Mouse (Mus musculus) neural tube, embryonic 12.5 days (tissue): ENCODE data around the gene Anapc5. TPM values are rescaled to one million over a fixed set of nuclear protein-coding genes. Genes with fewer than 3 reads are reported as not detected.
A peak's percentile ranks its signal among the peaks of the same experiment; 100 is the strongest.

Experiments
- ATAC-seq: fragments of 200-750 bp; cut with Nextera tagmentation; 2 replicates; pipeline ENCODE4 v1.8.0; 2017; ENCODE audit warnings: low read depth, mild to moderate bottlenecking, moderate TSS enrichment, moderate library complexity; ENCODE audit not compliant: low FRiP score
- H3K27ac ChIP-seq: fragments of 300-500 bp; sonication (generic); 2 replicates; pipeline ENCODE4 v1.5.1; 2016
- H3K27me3 ChIP-seq: fragments of 300-500 bp; sonication (generic); replicated peaks from 2 replicates; pipeline ENCODE4 v1.6.1; 2016; ENCODE audit warnings: mild to moderate bottlenecking
- H3K36me3 ChIP-seq: fragments of 300-500 bp; sonication (generic); 2 replicates; pipeline ENCODE4 v1.6.1; 2016; ENCODE audit warnings: mild to moderate bottlenecking
- H3K4me1 ChIP-seq: fragments of 300-500 bp; sonication (generic); 2 replicates; pipeline ENCODE4 v1.6.1; 2016
- H3K4me2 ChIP-seq: fragments of 300-500 bp; sonication (generic); replicated peaks from 2 replicates; pipeline ENCODE4 v1.6.1; 2016; ENCODE audit warnings: mild to moderate bottlenecking
- H3K4me3 ChIP-seq: fragments of 300-500 bp; sonication (generic); 2 replicates; pipeline ENCODE4 v1.5.1; 2016
- H3K9ac ChIP-seq: fragments of 300-500 bp; sonication (generic); 2 replicates; pipeline ENCODE4 v1.6.1; 2016; ENCODE audit warnings: mild to moderate bottlenecking
- H3K9me3 ChIP-seq: fragments of 300-500 bp; sonication (generic); 2 replicates; pipeline ENCODE4 v1.6.1; 2016; ENCODE audit warnings: mild to moderate bottlenecking
- WGBS: fragments of 180-500 bp; shearing (Covaris S2); methylation state at CpG from one replicate; pipeline ENCODE4 v1.1.7; 2016; 5-methylcytosine and 5-hydroxymethylcytosine counted together
- polyA plus RNA-seq: library from polyadenylated mRNA; unstranded; fragments of >200 nt; fragmentation: Nextera tagmentation; extraction: Ambion mirVana; gene quantifications from 2 replicates; pipeline ENCODE4 v1.2.1, GENCODE M21; 2016

Anapc5 gene
- polyA plus RNA-seq, 1 experiment from 2014 or later, result 512 TPM

- Histone ChIP-seq H3K27ac (no peak overlapping the region), H3K9me3 (no peaks in the 10 kb centered on the region), H3K36me3 (peaks cover 91% of the 10 kb centered on the region), H3K4me3 (no peak overlapping the region), H3K9ac (no peak overlapping the region), H3K27me3 (no peaks in the 10 kb centered on the region), H3K4me2 (no peak overlapping the region), H3K4me1 (peaks cover 6% of the 10 kb centered on the region; the same call in 1 of the 2 replicates)
- 93% methylated on average over 3 of the region's 3 CpGs for WGBS
- ATAC-seq, result no peak
Observed at GRCm38 (mm10) chr5:122797866-122798265, 23.3 kb downstream of the Anapc5 start.

- H3K4me1 ChIP-seq, result no peaks in the 10 kb centered on the region; the same call in 1 of the 2 replicates
- ATAC-seq, result no peak
- H3K27me3 ChIP-seq, result no peaks in the 10 kb centered on the region
- H3K9me3 ChIP-seq, result no peaks in the 10 kb centered on the region
- no peak overlapping the region for H3K4me3 ChIP-seq
- H3K4me2 ChIP-seq, result no peak overlapping the region
- peaks cover 62% of the 10 kb centered on the region for H3K36me3 ChIP-seq
- no peak overlapping the region for H3K27ac ChIP-seq
- H3K9ac ChIP-seq, result no peak overlapping the region
- 91% methylated on average over 2 of the region's 2 CpGs for WGBS
Observed at GRCm38 (mm10) chr5:122788696-122789095, 32.4 kb downstream of the Anapc5 start.

GRCm38 (mm10) chr5:122786035-122786819 lies 34.9 kb downstream of the Anapc5 start:
- H3K9me3 ChIP-seq, result no peaks in the 10 kb centered on the region
- WGBS, result 77% methylated on average over 12 of the region's 12 CpGs

GRCm38 (mm10) chr5:122783726-122784406 lies 37.3 kb downstream of the Anapc5 start:
- Histone ChIP-seq H3K4me2 (no peak overlapping the region), H3K4me3 (no peak overlapping the region), H3K27me3 (no peaks in the 10 kb centered on the region), H3K4me1 (no peaks in the 10 kb centered on the region; the same call in 1 of the 2 replicates), H3K9me3 (no peaks in the 10 kb centered on the region), H3K36me3 (peaks cover 23% of the 10 kb centered on the region), H3K27ac (no peak overlapping the region), H3K9ac (no peak overlapping the region)
- no peak for ATAC-seq
- 59% methylated on average over 14 of the region's 14 CpGs for WGBS

More at GRCm38 (mm10) chr5:122786035-122786819, 34.9 kb downstream of the Anapc5 start:
- Histone ChIP-seq H3K4me3 (no peak overlapping the region), H3K27me3 (no peaks in the 10 kb centered on the region), H3K4me1 (no peaks in the 10 kb centered on the region; the same call in 1 of the 2 replicates), H3K4me2 (no peak overlapping the region), H3K27ac (no peak overlapping the region), H3K36me3 (peaks cover 41% of the 10 kb centered on the region), H3K9ac (no peak overlapping the region)
- no peak for ATAC-seq

- no peak overlapping the region for H3K4me3 ChIP-seq
- H3K4me2 ChIP-seq, result no peak overlapping the region
- peaks cover 6% of the 10 kb centered on the region for H3K4me1 ChIP-seq
- 42% methylated on average over 1 of the region's 1 CpGs for WGBS
- H3K27ac ChIP-seq, result no peak overlapping the region
- H3K27me3 ChIP-seq, result no peaks in the 10 kb centered on the region
- peaks cover 6% of the 10 kb centered on the region for H3K36me3 ChIP-seq
- no peak overlapping the region for H3K9ac ChIP-seq
- H3K9me3 ChIP-seq, result no peaks in the 10 kb centered on the region
- ATAC-seq, result no peak
Observed at GRCm38 (mm10) chr5:122782066-122782465, 39.1 kb downstream of the Anapc5 start.

- no peak overlapping the region for H3K4me3 ChIP-seq
- no peak overlapping the region for H3K4me2 ChIP-seq
- no peaks in the 10 kb centered on the region for H3K36me3 ChIP-seq
- H3K9me3 ChIP-seq, result no peaks in the 10 kb centered on the region
- no peak overlapping the region for H3K27ac ChIP-seq
- 92% methylated on average over 19 of the region's 19 CpGs for WGBS
- no peak for ATAC-seq
- no peaks in the 10 kb centered on the region for H3K27me3 ChIP-seq
- H3K4me1 ChIP-seq, result peaks cover 6% of the 10 kb centered on the region
- H3K9ac ChIP-seq, result no peak overlapping the region
Observed at GRCm38 (mm10) chr5:122780791-122781432, 40.2 kb downstream of the Anapc5 start.

GRCm38 (mm10) chr5:122779277-122779834 lies 41.8 kb downstream of the Anapc5 start, which contains the start of gene Camkk2:
TSS of gene Camkk2 (minus strand) at chr5:122779409.
- no peak within 1 kb of the TSS for H3K27ac ChIP-seq
- no peaks in the 10 kb centered on the region for H3K9me3 ChIP-seq
- under 1% methylated on average over 63 of the region's 63 CpGs for WGBS
- H3K4me2 ChIP-seq, result peak within 1 kb of the TSS; percentile 97
- H3K36me3 ChIP-seq, result 0 out of 2 replicates have a peak, but pooled peaks cover 3% of the 10 kb centered on the region
- peaks cover 6% of the 10 kb centered on the region for H3K4me1 ChIP-seq
- ATAC-seq, result peak; percentile 75
- peak within 1 kb of the TSS; percentile 88 for H3K9ac ChIP-seq
- peak within 1 kb of the TSS; percentile 90 for H3K4me3 ChIP-seq
- H3K27me3 ChIP-seq, result no peaks in the 10 kb centered on the region

- Histone ChIP-seq H3K4me3 (peak overlapping the region; percentile 90), H3K27ac (no peak overlapping the region), H3K4me1 (peaks cover 6% of the 10 kb centered on the region), H3K4me2 (peak overlapping the region; percentile 97), H3K9me3 (no peaks in the 10 kb centered on the region), H3K27me3 (no peaks in the 10 kb centered on the region), H3K9ac (peak overlapping the region; percentile 88), H3K36me3 (0 out of 2 replicates have a peak, but pooled peaks cover 3% of the 10 kb centered on the region)
- under 1% methylated on average over 52 of the region's 55 CpGs for WGBS
- peak; percentile 67 for ATAC-seq
Observed at GRCm38 (mm10) chr5:122778231-122779226, 42.6 kb downstream of the Anapc5 start.

GRCm38 (mm10) chr5:122777322-122777721 lies 43.8 kb downstream of the Anapc5 start:
- Histone ChIP-seq H3K9me3 (0 out of 2 replicates have a peak, but pooled peaks cover 5% of the 10 kb centered on the region), H3K27me3 (no peaks in the 10 kb centered on the region), H3K36me3 (peaks cover 4% of the 10 kb centered on the region; the same call in 1 of the 2 replicates), H3K4me2 (no peak overlapping the region), H3K9ac (no peak overlapping the region), H3K4me1 (peaks cover 6% of the 10 kb centered on the region), H3K4me3 (no peak overlapping the region), H3K27ac (no peak overlapping the region)
- WGBS, result 43% methylated on average over 2 of the region's 2 CpGs
- no peak for ATAC-seq

GRCm38 (mm10) chr5:122775646-122776286 lies 45.4 kb downstream of the Anapc5 start:
- no peaks in the 10 kb centered on the region for H3K27me3 ChIP-seq
- peaks cover 5% of the 10 kb centered on the region; the same call in 1 of the 2 replicates for H3K36me3 ChIP-seq
- H3K4me2 ChIP-seq, result no peak overlapping the region
- H3K27ac ChIP-seq, result no peak overlapping the region
- no peak for ATAC-seq
- WGBS, result 83% methylated on average over 14 of the region's 14 CpGs
- H3K4me3 ChIP-seq, result no peak overlapping the region
- H3K4me1 ChIP-seq, result peaks cover 8% of the 10 kb centered on the region
- 0 out of 2 replicates have a peak, but pooled peaks cover 5% of the 10 kb centered on the region for H3K9me3 ChIP-seq
- no peak overlapping the region for H3K9ac ChIP-seq
